Mouse (Mus musculus): Measurements from ENCODE around the gene Tars2.
A peak's percentile ranks its signal among the peaks of the same experiment; 100 is the strongest.
"Not testable (repeated sequence)": the region's sequence is repeated elsewhere in the genome, so short reads cannot be mapped to it uniquely, and the experiment has no call there.

The Tars2 gene

GRCm38 (mm10) chr3:95760106-95760505 is at the start of gene Tars2:
Gene Tars2, minus strand, starts transcription at chr3:95760206.
- DNase-seq (ENCODE audit: low read depth, low spot score) = no peak

- no peak for DNase-seq (ENCODE audit: low read depth, low spot score)
Measured at GRCm38 (mm10) chr3:95808384-95808783, 48.4 kb upstream of the Tars2 start.

- not testable (repeated sequence) for DNase-seq (ENCODE audit: low read depth, low spot score)
Measured at GRCm38 (mm10) chr3:95807630-95808029, 47.6 kb upstream of the Tars2 start.

- no peak for DNase-seq (ENCODE audit: low read depth, low spot score)
Measured at GRCm38 (mm10) chr3:95806677-95807076, 46.7 kb upstream of the Tars2 start.

- DNase-seq (ENCODE audit: low read depth, low spot score) = no peak
Measured at GRCm38 (mm10) chr3:95803851-95804250, 43.8 kb upstream of the Tars2 start.

- no peak for DNase-seq (ENCODE audit: low read depth, low spot score)
Measured at GRCm38 (mm10) chr3:95798756-95799155, 38.8 kb upstream of the Tars2 start.

- DNase-seq (ENCODE audit: low read depth, low spot score) = no peak
Measured at GRCm38 (mm10) chr3:95794299-95794698, 34.3 kb upstream of the Tars2 start.

GRCm38 (mm10) chr3:95793662-95794061 is 33.7 kb upstream of the Tars2 start:
- no peak for DNase-seq (ENCODE audit: low read depth, low spot score)

- no peak for DNase-seq (ENCODE audit: low read depth, low spot score)
Measured at GRCm38 (mm10) chr3:95785501-95785900, 25.5 kb upstream of the Tars2 start.

- DNase-seq (ENCODE audit: low read depth, low spot score) = no peak
Measured at GRCm38 (mm10) chr3:95771985-95772384, 12.0 kb upstream of the Tars2 start.

- DNase-seq (ENCODE audit: low read depth, low spot score) = no peak
Measured at GRCm38 (mm10) chr3:95765534-95765933, 5.5 kb upstream of the Tars2 start.

- no peak for DNase-seq (ENCODE audit: low read depth, low spot score)
Measured at GRCm38 (mm10) chr3:95763811-95764210, 3.8 kb upstream of the Tars2 start.

- DNase-seq (ENCODE audit: low read depth, low spot score) = no peak
Measured at GRCm38 (mm10) chr3:95762961-95763360, 3.0 kb upstream of the Tars2 start.

- DNase-seq (ENCODE audit: low read depth, low spot score) = no peak
Measured at GRCm38 (mm10) chr3:95761771-95762170, 1.8 kb upstream of the Tars2 start.

GRCm38 (mm10) chr3:95760656-95761055 is 650 bp upstream of the Tars2 start:
- no peak for DNase-seq (ENCODE audit: low read depth, low spot score)

- no peak for DNase-seq (ENCODE audit: low read depth, low spot score)
Measured at GRCm38 (mm10) chr3:95758467-95759218, 1.4 kb downstream of the Tars2 start.

- no peak for DNase-seq (ENCODE audit: low read depth, low spot score)
Measured at GRCm38 (mm10) chr3:95756808-95757207, 3.2 kb downstream of the Tars2 start.

- DNase-seq (ENCODE audit: low read depth, low spot score) = peak; percentile 86
Measured at GRCm38 (mm10) chr3:95754345-95755206, 5.4 kb downstream of the Tars2 start.

- no peak for DNase-seq (ENCODE audit: low read depth, low spot score)
Measured at GRCm38 (mm10) chr3:95752935-95753334, 7.1 kb downstream of the Tars2 start.

GRCm38 (mm10) chr3:95740406-95740805 is 19.6 kb downstream of the Tars2 start:
- DNase-seq (ENCODE audit: low read depth, low spot score) = no peak

- DNase-seq (ENCODE audit: low read depth, low spot score) = no peak
Measured at GRCm38 (mm10) chr3:95739353-95740104, 20.5 kb downstream of the Tars2 start, which contains the start of gene Ecm1. Gene Ecm1, minus strand, starts transcription at chr3:95739569.
